Mouse (Mus musculus) gastrocnemius, postnatal 25 days (tissue): Measurements from ENCODE around the gene Clk2. TPM values are rescaled to one million over a fixed set of nuclear protein-coding genes. Genes with fewer than 3 reads are reported as not detected.
"Not testable (repeated sequence)": the region's sequence is repeated elsewhere in the genome, so short reads cannot be mapped to it uniquely, and the experiment has no call there.

Experiments
- DNase-seq: peaks from one replicate; pipeline ENCODE4 v3.0.0; 2022
- total RNA-seq, 2 experiments: library from RNA; stranded (reverse); gene quantifications; 1 replicate in 1 of 2; 2 replicates in 1 of 2; pipeline ENCODE4 v1.2.3; 2021

Gene Clk2
- total RNA-seq, 2 experiments from 2014 or later: 16.0 to 16.3 TPM

DNA sequence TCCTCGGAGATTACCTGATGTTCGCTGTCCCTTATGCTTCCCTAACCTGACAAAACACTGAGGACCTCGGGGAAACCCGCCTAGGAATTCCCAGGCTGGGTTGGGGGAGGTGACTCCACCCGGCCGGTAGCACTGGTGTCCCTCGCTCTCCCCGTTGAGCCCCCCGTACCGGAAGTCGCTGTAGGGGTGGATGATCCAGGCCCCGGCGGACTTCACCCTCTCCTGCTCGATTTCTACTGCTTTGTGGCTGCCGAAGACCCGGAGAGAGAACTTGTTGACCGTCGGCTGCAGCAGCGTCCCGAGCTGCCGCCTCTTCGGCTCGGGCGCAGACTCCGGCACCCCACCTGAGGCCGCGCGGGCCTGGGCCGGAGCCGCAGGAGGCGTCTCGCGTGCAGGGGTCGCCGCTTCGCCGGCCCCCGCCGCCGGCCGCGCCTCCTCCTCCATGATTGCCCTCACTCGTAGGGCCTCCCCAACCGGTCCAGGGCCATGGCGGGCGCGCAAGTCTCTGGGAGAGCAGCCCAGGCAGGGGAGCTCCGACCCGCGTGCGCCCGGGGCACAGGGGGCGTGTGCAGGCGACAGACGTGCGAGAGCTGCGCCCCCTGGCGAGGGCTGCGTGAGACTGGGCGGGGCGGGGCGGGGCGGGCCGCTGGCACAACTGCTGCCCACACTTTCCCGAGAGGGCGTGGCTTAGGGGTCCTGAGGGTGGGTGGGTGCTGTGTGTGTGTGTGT, 4.8 kb upstream of the Clk2 start, which contains the start of gene Hcn3:
Gene Hcn3 (minus strand): TSS at position 581 of the 729 bp plus-strand sequence.
- peak; percentile 44 for DNase-seq

DNA sequence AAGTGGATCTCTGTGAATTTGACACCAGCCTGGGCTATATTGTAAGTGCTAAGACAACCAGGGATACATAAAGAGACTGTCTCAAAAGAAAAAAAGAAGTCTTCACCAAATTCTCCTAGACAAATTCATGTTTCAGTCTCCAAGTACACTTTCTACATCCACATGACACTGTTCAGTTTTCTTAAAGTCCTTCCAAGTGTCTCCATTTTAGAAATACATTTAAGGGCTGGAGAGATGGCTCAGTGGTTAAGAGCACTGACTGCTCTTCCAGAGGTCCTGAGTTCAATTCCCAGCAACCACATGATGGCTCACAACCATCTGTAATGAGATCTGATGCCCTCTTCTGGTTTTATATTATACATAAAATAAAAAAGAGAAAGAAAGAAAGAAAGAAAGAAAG, 3.4 kb upstream of the Clk2 start:
- not testable (repeated sequence) for DNase-seq

DNA sequence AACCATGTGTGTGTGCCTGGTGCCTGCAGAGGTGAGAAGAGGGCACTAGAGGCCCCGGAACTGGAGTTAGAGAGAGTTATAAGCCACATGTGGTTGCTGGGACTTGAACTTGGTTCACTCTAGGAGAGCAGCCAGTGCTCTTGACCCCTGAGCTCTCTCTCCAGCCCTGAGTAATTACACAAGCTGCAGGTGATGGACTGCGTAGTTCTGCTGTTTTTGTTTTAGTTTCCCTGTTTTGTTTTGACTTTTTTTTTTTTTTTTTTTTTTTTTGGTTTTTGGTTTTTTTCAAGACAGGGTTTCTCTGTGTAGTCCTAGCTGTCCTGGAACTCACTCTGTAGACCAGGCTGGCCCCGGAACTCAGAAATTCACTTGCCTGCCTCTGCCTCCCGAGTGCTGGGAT, 2.8 kb upstream of the Clk2 start:
- no peak for DNase-seq

- DNase-seq: no peak
Measured at GRCm38 (mm10) chr3:89163123-89163522, 1.5 kb upstream of the Clk2 start.

- no peak for DNase-seq
Measured at GRCm38 (mm10) chr3:89163643-89164245, 851 bp upstream of the Clk2 start.

DNA sequence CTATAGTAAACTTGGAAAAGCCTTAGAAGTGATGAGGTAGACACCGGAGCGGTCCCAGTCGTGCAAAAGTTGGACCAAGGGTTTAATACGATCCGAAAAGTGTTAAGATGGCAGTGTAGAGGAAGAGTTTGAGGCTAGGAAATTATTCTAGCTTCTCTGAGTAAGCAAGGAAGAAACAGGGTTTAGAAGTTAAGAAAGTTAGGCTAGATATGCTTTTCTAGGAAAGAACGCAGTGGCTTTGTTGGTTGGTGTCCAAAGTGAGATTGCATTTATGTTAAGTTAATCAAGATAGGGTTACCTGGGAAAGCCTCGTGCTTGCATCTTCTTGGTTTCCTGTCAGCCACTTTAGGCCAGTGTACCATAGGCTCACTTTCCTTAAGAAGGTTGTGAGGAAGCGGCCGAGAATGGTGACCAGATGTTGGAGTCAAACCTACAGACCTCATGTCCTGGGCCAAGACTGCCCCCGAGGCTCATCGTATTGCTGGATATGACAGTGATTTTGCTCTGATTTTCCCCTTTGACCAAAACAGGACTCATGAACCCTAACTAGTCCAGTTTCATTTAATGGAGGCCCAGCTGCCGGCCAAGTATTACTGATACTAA, 774 bp downstream of the Clk2 start:
- DNase-seq: no peak

GRCm38 (mm10) chr3:89166945-89167344, 2.4 kb downstream of the Clk2 start:
- no peak for DNase-seq

DNA sequence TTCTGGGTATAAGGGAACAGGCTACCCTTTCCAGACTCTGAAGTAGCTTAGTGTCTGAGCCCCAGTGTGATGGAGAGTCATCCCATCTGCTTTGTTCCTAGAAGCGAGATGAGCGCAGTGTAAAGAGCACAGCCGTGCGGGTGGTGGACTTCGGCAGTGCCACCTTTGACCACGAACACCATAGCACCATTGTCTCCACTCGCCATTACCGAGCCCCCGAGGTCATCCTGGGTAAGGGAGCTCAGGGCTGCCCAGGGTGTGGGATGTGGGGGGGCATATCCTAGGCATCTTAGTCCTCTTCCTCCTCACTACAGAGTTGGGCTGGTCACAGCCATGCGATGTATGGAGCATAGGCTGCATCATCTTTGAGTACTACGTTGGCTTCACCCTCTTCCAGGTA, 10.2 kb downstream of the Clk2 start:
- no peak for DNase-seq

DNA sequence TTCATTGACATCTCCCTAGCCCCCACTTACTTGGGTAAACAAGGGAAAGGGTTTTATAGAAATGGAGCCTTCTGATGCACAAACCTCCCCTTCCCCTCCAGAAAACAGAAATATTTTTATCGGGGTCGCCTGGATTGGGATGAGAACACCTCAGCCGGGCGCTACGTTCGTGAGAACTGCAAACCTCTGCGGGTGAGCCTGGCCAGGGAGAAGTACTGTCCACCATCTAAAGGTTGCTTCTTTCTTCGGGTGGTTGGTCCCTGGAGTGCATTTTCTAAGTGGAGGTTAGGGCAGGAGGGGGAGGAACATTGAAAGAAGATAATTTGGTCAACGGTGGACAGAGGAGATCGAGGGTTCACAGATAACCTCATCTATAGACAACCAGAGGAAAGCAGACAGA, 10.9 kb downstream of the Clk2 start:
- no peak for DNase-seq

- no peak for DNase-seq
Measured at GRCm38 (mm10) chr3:89176421-89176820, 11.8 kb downstream of the Clk2 start.

DNA sequence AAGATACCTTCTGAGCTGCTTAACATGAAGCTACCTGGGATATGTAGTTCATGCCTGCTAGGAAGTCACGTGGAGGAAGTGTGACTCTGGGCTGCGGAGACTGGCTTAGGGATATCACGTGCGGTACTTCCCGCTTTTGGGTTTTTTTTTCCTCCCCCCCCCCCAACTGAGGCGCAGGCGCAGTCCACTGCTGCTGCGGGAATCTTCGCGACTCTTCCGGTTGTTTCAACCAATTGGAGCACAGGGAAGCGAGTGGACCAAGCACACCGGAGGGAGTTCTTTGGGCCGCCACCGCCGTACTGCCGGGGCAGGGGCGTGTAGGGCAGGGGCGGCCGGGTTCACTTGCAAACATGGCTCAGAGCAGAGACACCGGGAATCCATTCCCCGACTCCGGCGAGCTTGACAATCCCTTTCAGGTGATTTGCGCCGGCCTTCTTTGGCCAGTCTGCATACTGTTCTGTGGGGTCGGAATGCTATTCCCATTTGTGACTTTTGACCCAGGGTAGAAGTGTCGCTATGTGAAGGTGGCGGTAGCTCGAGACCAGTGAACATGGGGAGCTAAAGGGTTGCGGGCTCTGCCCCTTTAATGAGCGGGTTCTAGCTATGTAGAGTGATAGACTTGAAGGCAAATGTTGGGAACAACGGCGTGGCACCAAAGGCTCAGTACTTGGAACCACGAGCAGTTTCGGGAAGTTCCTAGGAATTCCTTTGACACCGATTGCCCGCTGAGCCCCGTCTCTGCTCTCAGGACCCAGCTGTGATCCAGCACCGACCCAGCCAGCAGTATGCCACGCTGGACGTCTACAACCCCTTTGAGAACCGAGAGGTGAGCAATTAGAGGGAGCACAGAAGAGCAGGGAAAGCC, 12.9 kb downstream of the Clk2 start, which contains the start of gene Scamp3:
Gene Scamp3 (plus strand): TSS at position 232 of the 865 bp plus-strand sequence.
- DNase-seq: peak; percentile 89

DNA sequence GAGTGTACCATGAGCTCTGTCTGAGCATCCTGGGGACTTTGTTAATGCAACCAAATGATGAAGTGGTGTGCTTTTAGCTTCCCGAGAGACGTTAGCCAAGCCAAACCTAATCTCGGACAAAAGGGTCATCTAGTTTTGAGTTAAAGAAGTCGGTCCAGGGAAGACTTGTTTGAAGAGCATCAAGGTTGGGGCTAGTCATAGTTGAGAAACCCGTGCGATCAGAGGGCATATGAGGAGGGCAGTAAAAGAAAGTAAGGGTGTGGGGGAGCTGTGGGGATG, 13.5 kb downstream of the Clk2 start:
- DNase-seq: no peak

DNA sequence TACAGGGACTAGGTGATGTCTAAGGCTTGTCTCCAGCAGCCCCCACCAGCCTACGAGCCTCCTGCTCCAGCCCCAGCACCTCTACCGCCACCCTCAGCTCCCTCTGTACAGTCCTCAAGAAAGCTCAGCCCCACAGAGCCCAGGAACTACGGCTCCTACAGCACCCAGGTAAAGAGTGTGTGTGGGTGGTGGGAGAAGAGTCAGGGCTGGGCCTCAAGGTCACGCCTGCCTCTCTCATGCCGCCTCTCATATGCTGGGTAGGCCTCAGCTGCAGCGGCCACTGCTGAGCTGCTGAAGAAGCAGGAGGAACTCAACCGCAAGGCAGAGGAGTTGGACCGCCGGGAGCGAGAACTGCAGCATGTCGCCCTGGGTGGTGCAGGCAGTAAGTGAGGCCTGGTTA, 14.5 kb downstream of the Clk2 start:
- DNase-seq: no peak

DNA sequence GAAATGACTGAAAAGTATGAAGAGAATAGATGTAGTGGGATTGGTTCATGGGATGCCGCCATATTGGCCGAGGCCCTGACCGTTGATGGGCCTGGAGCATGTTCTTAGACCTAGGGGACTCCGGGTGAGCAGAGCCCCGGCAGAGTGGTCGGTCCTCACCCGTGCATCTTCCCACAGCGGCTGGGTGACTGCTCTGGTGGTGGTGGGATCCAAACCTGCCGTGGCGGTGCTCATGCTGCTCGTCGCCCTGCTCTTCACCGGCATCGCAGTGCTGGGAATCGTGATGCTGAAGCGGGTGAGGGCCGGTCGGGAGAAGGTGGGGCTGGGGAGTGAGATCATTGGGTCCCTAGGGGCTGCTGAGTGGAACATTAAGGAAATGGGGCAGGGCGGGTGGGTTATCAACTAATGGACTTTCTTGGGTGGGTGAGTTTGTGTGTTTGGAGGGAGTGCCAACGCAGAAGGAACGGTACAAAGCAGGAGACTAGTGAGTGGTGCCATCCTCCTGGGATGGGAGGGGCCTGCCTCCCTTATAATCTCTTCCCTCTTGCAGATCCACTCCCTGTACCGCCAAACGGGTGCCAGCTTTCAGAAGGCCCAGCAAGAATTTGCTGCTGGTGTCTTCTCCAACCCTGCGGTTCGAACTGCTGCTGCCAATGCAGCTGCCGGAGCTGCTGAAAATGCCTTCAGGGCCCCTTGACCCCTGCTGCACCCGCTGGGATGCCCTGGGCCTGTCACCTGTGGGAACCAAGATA, 17.3 kb downstream of the Clk2 start:
- DNase-seq: no peak

GRCm38 (mm10) chr3:89182531-89183057, 18.0 kb downstream of the Clk2 start:
- DNase-seq: no peak

DNA sequence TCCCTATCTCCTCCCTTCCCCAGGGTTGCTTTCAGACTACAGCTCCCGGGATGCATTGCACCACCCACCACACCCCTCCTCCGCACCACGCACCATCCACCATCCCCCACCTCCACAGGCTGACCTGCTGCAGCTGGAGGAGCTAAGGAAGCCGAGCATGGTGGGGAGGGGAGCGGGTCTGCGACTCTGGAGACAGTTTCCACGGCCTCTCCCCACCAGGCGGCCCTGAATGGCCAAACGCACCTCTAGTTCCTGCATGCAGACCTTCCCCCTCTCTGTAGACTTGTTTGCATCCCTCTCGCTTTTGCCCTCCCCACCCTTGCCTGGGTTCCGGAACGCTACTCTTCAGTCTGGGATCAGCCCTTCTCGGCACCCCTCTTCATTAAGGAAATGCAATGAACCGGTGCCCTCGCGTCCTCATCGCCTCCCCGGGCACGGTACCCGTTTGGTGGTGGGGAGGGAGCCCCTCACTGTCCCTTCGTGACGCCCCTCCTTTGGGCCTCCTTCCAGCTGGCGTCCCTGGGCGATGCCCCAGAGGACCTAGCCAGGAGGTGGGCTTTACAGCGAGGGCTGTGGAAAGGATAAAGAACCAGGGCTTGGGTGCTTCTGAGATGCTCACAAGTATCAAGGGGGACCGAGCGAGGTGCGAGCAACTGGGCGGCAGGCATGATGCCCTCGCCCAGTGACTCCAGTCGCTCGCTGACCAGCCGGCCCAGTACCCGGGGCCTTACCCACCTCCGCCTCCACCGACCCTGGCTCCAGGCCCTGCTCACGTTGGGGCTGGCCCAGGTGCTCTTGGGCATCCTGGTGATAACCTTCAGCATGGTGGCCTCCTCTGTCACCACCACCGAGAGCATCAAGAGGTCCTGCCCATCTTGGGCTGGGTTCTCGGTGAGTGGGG, 18.7 kb downstream of the Clk2 start, which contains the start of gene Fam189b:
Gene Fam189b (plus strand): TSS at position 86 of the 901 bp plus-strand sequence.
- peak; percentile 86 for DNase-seq

- DNase-seq: no peak
Measured at GRCm38 (mm10) chr3:89183959-89184315, 19.3 kb downstream of the Clk2 start.

GRCm38 (mm10) chr3:89187197-89187596, 22.6 kb downstream of the Clk2 start:
- no peak for DNase-seq

- no peak for DNase-seq
Measured at GRCm38 (mm10) chr3:89187690-89188477, 23.3 kb downstream of the Clk2 start.

- no peak for DNase-seq
Measured at GRCm38 (mm10) chr3:89188478-89188875, 23.9 kb downstream of the Clk2 start.
